Mouse (Mus musculus): ENCODE data around the gene Josd1. TPM values are rescaled to one million over a fixed set of nuclear protein-coding genes. Genes with fewer than 3 reads are reported as not detected.
A peak's percentile ranks its signal among the peaks of the same experiment; 100 is the strongest.

Josd1 gene
- polyA plus RNA-seq, 1 experiment from 2014 or later, result 15.2 TPM

GRCm38 (mm10) chr15:79727840-79728239, 40.1 kb upstream of the Josd1 start:
- peaks cover 85% of the 10 kb centered on the region for H3K36me3 ChIP-seq (ENCODE audit: insufficient read depth)
- H3K4me1 ChIP-seq (ENCODE audit: insufficient read depth), result no peaks in the 10 kb centered on the region
- ATAC-seq (ENCODE audit: insufficient read depth) (no peak), DNase-seq (no peak)
- H3K9me3 ChIP-seq (ENCODE audit: low read depth, low read length), result no peaks in the 10 kb centered on the region
- no peak overlapping the region for H3K9ac ChIP-seq
- no peaks in the 10 kb centered on the region for H3K27me3 ChIP-seq (ENCODE audit: insufficient read depth, low read length)
- 96% methylated on average over 6 of the region's 6 CpGs for WGBS
- no peak for TF ChIP-seq CTCF (IDR thresholded peaks at IDR 0.05; ENCODE audit: low read depth)
- H3K4me2 ChIP-seq, result no peak overlapping the region
- H3K4me3 ChIP-seq (ENCODE audit: low read depth, low read length), result no peak overlapping the region
- H3K27ac ChIP-seq (ENCODE audit: low read depth), result no peak overlapping the region

- no peak for TF ChIP-seq CTCF (IDR thresholded peaks at IDR 0.05; ENCODE audit: low read depth)
- Histone ChIP-seq H3K27ac (ENCODE audit: low read depth) (no peak overlapping the region), H3K36me3 (ENCODE audit: insufficient read depth) (peaks cover 87% of the 10 kb centered on the region), H3K4me2 (no peak overlapping the region), H3K27me3 (ENCODE audit: insufficient read depth, low read length) (no peaks in the 10 kb centered on the region), H3K4me3 (ENCODE audit: low read depth, low read length) (no peak overlapping the region), H3K4me1 (ENCODE audit: insufficient read depth) (no peaks in the 10 kb centered on the region), H3K9me3 (ENCODE audit: low read depth, low read length) (no peaks in the 10 kb centered on the region), H3K9ac (no peak overlapping the region)
- 83% methylated on average over 11 of the region's 11 CpGs for WGBS
- no peak for DNase-seq
- ATAC-seq (ENCODE audit: insufficient read depth), result no peak
These were observed 37.6 kb upstream of the Josd1 start for GRCm38 (mm10) chr15:79725190-79725789.

- Histone ChIP-seq H3K9me3 (ENCODE audit: low read depth, low read length) (no peaks in the 10 kb centered on the region), H3K4me3 (ENCODE audit: low read depth, low read length) (no peak overlapping the region), H3K4me1 (ENCODE audit: insufficient read depth) (no peaks in the 10 kb centered on the region), H3K27ac (ENCODE audit: low read depth) (no peak overlapping the region), H3K36me3 (ENCODE audit: insufficient read depth) (peaks cover 87% of the 10 kb centered on the region), H3K9ac (no peak overlapping the region), H3K4me2 (no peak overlapping the region), H3K27me3 (ENCODE audit: insufficient read depth, low read length) (no peaks in the 10 kb centered on the region)
- DNase-seq, result peak; percentile 37
- TF ChIP-seq CTCF (IDR thresholded peaks at IDR 0.05; ENCODE audit: low read depth), result peak; percentile 55
- WGBS, result 26% methylated on average over 1 of the region's 1 CpGs
- no peak for ATAC-seq (ENCODE audit: insufficient read depth)
These were observed 35.7 kb upstream of the Josd1 start for GRCm38 (mm10) chr15:79723439-79723838.

- H3K36me3 ChIP-seq (ENCODE audit: insufficient read depth), result peaks cover 82% of the 10 kb centered on the region
- no peak overlapping the region for H3K9ac ChIP-seq
- no peaks in the 10 kb centered on the region for H3K27me3 ChIP-seq (ENCODE audit: insufficient read depth, low read length)
- no peak overlapping the region for H3K4me3 ChIP-seq (ENCODE audit: low read depth, low read length)
- ATAC-seq (ENCODE audit: insufficient read depth), result no peak
- no peak for DNase-seq
- no peak overlapping the region for H3K27ac ChIP-seq (ENCODE audit: low read depth)
- H3K9me3 ChIP-seq (ENCODE audit: low read depth, low read length), result no peaks in the 10 kb centered on the region
- H3K4me1 ChIP-seq (ENCODE audit: insufficient read depth), result no peaks in the 10 kb centered on the region
- 84% methylated on average over 4 of the region's 4 CpGs for WGBS
- H3K4me2 ChIP-seq, result no peak overlapping the region
- TF ChIP-seq CTCF (IDR thresholded peaks at IDR 0.05; ENCODE audit: low read depth), result no peak
These were observed 33.1 kb upstream of the Josd1 start for GRCm38 (mm10) chr15:79720796-79721195.

GRCm38 (mm10) chr15:79720267-79720666, 32.5 kb upstream of the Josd1 start:
- no peak for TF ChIP-seq CTCF (IDR thresholded peaks at IDR 0.05; ENCODE audit: low read depth)
- Histone ChIP-seq H3K27me3 (ENCODE audit: insufficient read depth, low read length) (no peaks in the 10 kb centered on the region), H3K9me3 (ENCODE audit: low read depth, low read length) (no peaks in the 10 kb centered on the region), H3K36me3 (ENCODE audit: insufficient read depth) (peaks cover 82% of the 10 kb centered on the region), H3K4me1 (ENCODE audit: insufficient read depth) (no peaks in the 10 kb centered on the region), H3K4me2 (no peak overlapping the region), H3K9ac (no peak overlapping the region), H3K27ac (ENCODE audit: low read depth) (no peak overlapping the region), H3K4me3 (ENCODE audit: low read depth, low read length) (no peak overlapping the region)
- no peak for DNase-seq
- WGBS, result 91% methylated on average over 8 of the region's 8 CpGs
- no peak for ATAC-seq (ENCODE audit: insufficient read depth)

GRCm38 (mm10) chr15:79716710-79717109, 29.0 kb upstream of the Josd1 start:
- 93% methylated on average over 6 of the region's 6 CpGs for WGBS
- Histone ChIP-seq H3K27me3 (ENCODE audit: insufficient read depth, low read length) (no peaks in the 10 kb centered on the region), H3K4me1 (ENCODE audit: insufficient read depth) (no peaks in the 10 kb centered on the region), H3K36me3 (ENCODE audit: insufficient read depth) (peaks cover 87% of the 10 kb centered on the region), H3K9me3 (ENCODE audit: low read depth, low read length) (no peaks in the 10 kb centered on the region), H3K4me2 (no peak overlapping the region), H3K9ac (no peak overlapping the region), H3K4me3 (ENCODE audit: low read depth, low read length) (no peak overlapping the region), H3K27ac (ENCODE audit: low read depth) (no peak overlapping the region)
- DNase-seq (no peak), ATAC-seq (ENCODE audit: insufficient read depth) (no peak)
- no peak for TF ChIP-seq CTCF (IDR thresholded peaks at IDR 0.05; ENCODE audit: low read depth)

GRCm38 (mm10) chr15:79715646-79716045, 27.9 kb upstream of the Josd1 start:
- Histone ChIP-seq H3K36me3 (ENCODE audit: insufficient read depth) (peaks cover 90% of the 10 kb centered on the region), H3K4me1 (ENCODE audit: insufficient read depth) (no peaks in the 10 kb centered on the region), H3K9ac (no peak overlapping the region), H3K4me2 (no peak overlapping the region), H3K9me3 (ENCODE audit: low read depth, low read length) (no peaks in the 10 kb centered on the region), H3K27ac (ENCODE audit: low read depth) (no peak overlapping the region), H3K4me3 (ENCODE audit: low read depth, low read length) (no peak overlapping the region), H3K27me3 (ENCODE audit: insufficient read depth, low read length) (no peaks in the 10 kb centered on the region)
- no peak for TF ChIP-seq CTCF (IDR thresholded peaks at IDR 0.05; ENCODE audit: low read depth)
- WGBS, result 89% methylated on average over 7 of the region's 7 CpGs
- no peak for ATAC-seq (ENCODE audit: insufficient read depth)
- DNase-seq, result no peak
